Mouse (Mus musculus): ENCODE data around the gene Gm21293. TPM values are rescaled to one million over a fixed set of nuclear protein-coding genes. Genes with fewer than 3 reads are reported as not detected.
"Not testable (repeated sequence)": the region's sequence is repeated elsewhere in the genome, so short reads cannot be mapped to it uniquely, and the experiment has no call there.

Gene Gm21293
- not detected for total RNA-seq (2022)

DNA sequence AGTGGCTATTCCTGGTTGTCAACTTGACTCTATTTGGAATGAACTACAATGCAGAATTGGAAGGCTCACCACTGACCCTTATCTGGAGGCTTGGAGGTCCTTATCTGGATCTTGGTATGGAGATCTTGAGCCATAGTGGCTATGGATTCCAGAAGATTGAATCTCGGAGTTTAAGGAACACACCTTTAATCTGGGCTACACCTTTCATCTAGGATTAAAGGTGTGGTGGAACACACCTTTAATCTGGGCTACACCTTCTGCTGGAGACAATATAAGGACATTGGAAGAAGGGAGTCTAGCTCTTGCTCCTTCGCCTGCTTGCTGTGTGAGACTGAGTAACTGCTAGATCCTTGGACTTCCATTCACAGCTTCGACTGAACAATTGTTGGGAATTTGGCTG, at the start of gene Gm21293:
TSS of gene Gm21293 (plus strand) at position 301 of the 400 bp plus-strand sequence.
- not testable (repeated sequence) for DNase-seq (ENCODE audit: low spot score)

DNA sequence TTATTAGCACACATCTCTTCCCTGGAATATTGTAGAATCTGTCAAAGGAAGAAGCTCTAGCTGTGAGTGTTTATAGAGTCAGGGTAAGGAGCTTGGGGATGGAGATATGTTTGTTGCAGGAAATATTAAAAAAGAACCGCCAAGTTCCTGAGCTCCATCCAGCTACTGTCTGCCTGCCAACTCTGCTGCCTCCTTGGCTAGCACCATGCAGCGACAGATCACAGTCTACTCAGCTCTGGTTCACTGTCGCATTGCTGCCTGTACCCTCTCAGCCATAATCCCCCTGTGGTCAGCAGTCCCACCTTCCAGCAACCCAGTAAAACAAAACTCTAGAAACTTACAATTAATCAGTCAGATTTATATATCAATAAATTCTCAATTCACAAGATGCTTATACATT, 32.7 kb upstream of the Gm21293 start:
- no peak for DNase-seq (ENCODE audit: low spot score)

DNA sequence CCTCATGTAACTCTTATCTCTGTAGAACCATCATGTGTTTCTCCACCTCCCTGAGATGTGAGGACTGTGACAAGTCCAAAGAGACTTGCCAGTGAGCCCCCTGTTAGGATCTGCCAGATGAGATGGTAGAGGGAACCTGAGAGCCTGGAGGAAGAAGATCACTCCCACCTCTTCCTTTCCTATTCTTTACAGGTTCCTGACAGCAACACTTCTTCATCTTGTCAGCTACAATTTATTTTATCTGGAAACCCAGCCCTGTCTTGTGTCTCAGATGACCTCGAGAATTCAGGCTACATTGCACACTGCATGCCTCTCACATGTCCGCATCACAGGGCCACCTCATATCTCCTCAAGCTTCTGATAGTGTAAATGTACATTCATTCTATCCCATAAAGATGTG, 24.5 kb upstream of the Gm21293 start:
- no peak for DNase-seq (ENCODE audit: low spot score)

DNA sequence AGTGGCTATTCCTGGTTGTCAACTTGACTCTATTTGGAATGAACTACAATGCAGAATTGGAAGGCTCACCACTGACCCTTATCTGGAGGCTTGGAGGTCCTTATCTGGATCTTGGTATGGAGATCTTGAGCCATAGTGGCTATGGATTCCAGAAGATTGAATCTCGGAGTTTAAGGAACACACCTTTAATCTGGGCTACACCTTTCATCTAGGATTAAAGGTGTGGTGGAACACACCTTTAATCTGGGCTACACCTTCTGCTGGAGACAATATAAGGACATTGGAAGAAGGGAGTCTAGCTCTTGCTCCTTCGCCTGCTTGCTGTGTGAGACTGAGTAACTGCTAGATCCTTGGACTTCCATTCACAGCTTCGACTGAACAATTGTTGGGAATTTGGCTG, 8.4 kb downstream of the Gm21293 start, which contains the start of gene Gm6763:
TSS of gene Gm6763 (plus strand) at position 301 of the 400 bp plus-strand sequence.
- DNase-seq (ENCODE audit: low spot score) = not testable (repeated sequence)

DNA sequence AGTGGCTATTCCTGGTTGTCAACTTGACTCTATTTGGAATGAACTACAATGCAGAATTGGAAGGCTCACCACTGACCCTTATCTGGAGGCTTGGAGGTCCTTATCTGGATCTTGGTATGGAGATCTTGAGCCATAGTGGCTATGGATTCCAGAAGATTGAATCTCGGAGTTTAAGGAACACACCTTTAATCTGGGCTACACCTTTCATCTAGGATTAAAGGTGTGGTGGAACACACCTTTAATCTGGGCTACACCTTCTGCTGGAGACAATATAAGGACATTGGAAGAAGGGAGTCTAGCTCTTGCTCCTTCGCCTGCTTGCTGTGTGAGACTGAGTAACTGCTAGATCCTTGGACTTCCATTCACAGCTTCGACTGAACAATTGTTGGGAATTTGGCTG, 16.9 kb downstream of the Gm21293 start, which contains the start of gene Gm8764:
TSS of gene Gm8764 (plus strand) at position 301 of the 400 bp plus-strand sequence.
- not testable (repeated sequence) for DNase-seq (ENCODE audit: low spot score)

DNA sequence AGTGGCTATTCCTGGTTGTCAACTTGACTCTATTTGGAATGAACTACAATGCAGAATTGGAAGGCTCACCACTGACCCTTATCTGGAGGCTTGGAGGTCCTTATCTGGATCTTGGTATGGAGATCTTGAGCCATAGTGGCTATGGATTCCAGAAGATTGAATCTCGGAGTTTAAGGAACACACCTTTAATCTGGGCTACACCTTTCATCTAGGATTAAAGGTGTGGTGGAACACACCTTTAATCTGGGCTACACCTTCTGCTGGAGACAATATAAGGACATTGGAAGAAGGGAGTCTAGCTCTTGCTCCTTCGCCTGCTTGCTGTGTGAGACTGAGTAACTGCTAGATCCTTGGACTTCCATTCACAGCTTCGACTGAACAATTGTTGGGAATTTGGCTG, 25.4 kb downstream of the Gm21293 start, which contains the start of gene Gm21304:
TSS of gene Gm21304 (plus strand) at position 301 of the 400 bp plus-strand sequence.
- DNase-seq (ENCODE audit: low spot score) = not testable (repeated sequence)

DNA sequence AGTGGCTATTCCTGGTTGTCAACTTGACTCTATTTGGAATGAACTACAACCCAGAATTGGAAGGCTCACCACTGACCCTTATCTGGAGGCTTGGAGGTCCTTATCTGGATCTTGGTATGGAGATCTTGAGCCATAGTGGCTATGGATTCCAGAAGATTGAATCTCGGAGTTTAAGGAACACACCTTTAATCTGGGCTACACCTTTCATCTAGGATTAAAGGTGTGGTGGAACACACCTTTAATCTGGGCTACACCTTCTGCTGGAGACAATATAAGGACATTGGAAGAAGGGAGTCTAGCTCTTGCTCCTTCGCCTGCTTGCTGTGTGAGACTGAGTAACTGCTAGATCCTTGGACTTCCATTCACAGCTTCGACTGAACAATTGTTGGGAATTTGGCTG, 33.9 kb downstream of the Gm21293 start, which contains the start of gene Gm21312:
TSS of gene Gm21312 (plus strand) at position 301 of the 400 bp plus-strand sequence.
- not testable (repeated sequence) for DNase-seq (ENCODE audit: low spot score)

DNA sequence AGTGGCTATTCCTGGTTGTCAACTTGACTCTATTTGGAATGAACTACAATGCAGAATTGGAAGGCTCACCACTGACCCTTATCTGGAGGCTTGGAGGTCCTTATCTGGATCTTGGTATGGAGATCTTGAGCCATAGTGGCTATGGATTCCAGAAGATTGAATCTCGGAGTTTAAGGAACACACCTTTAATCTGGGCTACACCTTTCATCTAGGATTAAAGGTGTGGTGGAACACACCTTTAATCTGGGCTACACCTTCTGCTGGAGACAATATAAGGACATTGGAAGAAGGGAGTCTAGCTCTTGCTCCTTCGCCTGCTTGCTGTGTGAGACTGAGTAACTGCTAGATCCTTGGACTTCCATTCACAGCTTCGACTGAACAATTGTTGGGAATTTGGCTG, 42.4 kb downstream of the Gm21293 start, which contains the start of gene Gm20765:
TSS of gene Gm20765 (plus strand) at position 301 of the 400 bp plus-strand sequence.
- DNase-seq (ENCODE audit: low spot score) = not testable (repeated sequence)

DNA sequence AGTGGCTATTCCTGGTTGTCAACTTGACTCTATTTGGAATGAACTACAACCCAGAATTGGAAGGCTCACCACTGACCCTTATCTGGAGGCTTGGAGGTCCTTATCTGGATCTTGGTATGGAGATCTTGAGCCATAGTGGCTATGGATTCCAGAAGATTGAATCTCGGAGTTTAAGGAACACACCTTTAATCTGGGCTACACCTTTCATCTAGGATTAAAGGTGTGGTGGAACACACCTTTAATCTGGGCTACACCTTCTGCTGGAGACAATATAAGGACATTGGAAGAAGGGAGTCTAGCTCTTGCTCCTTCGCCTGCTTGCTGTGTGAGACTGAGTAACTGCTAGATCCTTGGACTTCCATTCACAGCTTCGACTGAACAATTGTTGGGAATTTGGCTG, 51.0 kb downstream of the Gm21293 start, which contains the start of gene Gm4340:
TSS of gene Gm4340 (plus strand) at position 301 of the 400 bp plus-strand sequence.
- not testable (repeated sequence) for DNase-seq (ENCODE audit: low spot score)

Other genes starting within 250 kb of the Gm21293 start
- gene Gm6763, start 8.5 kb downstream of the Gm21293 start, total RNA-seq (2022) = not detected
- gene Gm8764, start 17.0 kb downstream of the Gm21293 start, total RNA-seq (2022) = not detected
- gene Gm21304, start 25.5 kb downstream of the Gm21293 start, total RNA-seq (2022) = not detected
- not detected for gene Gm21312, start 34.0 kb downstream of the Gm21293 start, total RNA-seq (2022)
- not detected for gene Gm20765, start 42.5 kb downstream of the Gm21293 start, total RNA-seq (2022)
- not detected for gene Gm4340, start 51.1 kb downstream of the Gm21293 start, total RNA-seq (2022)